Mouse (Mus musculus) ES-E14 (cell line): ENCODE results near the gene Ociad1.

Experiments used
- HCFC1 ChIP-seq: IDR thresholded peaks from 2 replicates; pipeline ENCODE4 v1.6.1; 2012; ENCODE audit warnings: low read length, inconsistent platforms, borderline replicate concordance; ENCODE audit not compliant: insufficient read depth
- MAFK ChIP-seq: IDR thresholded peaks from 2 replicates; pipeline ENCODE4 v1.6.1; 2014; ENCODE audit warnings: mild to moderate bottlenecking, low read depth, low read length, inconsistent platforms; ENCODE audit not compliant: insufficient read depth
- ZC3H11A ChIP-seq: IDR thresholded peaks from 2 replicates; pipeline ENCODE4 v1.6.1; 2012; ENCODE audit warnings: low read depth, mild to moderate bottlenecking, inconsistent platforms, low read length, borderline replicate concordance
- ZNF384 ChIP-seq: IDR thresholded peaks from 2 replicates; pipeline ENCODE4 v1.6.1; 2012; ENCODE audit warnings: low read depth, low read length, inconsistent platforms

GRCm38 (mm10) chr5:73295916-73296315 is 3.3 kb downstream of the Ociad1 start:
- no peak for TF ChIP-seq MAFK
- TF ChIP-seq ZC3H11A, result no peak
- no peak for TF ChIP-seq ZNF384
- TF ChIP-seq HCFC1, result no peak
